Mouse (Mus musculus): ENCODE data around the gene Zfp180. TPM values are rescaled to one million over a fixed set of nuclear protein-coding genes. Genes with fewer than 3 reads are reported as not detected.

The Zfp180 gene
- polyA plus RNA-seq, 1 experiment from 2014 or later, result 20.5 TPM

GRCm38 (mm10) chr7:24142566-24142965 is 60.8 kb downstream of the Zfp180 start:
- Histone ChIP-seq H3K4me1 (replicated peaks; ENCODE audit: control insufficient read depth, insufficient read depth, low read length) (no peaks in the 10 kb centered on the region), H3K4me2 (ENCODE audit: low read length) (no peak overlapping the region), H3K27me3 (replicated peaks; ENCODE audit: control insufficient read depth, insufficient read depth, low read length) (no peaks in the 10 kb centered on the region), H3K9me3 (ENCODE audit: control insufficient read depth, low read length) (no peaks in the 10 kb centered on the region), H3K9ac (ENCODE audit: low read length) (no peak overlapping the region), H3K36me3 (ENCODE audit: control insufficient read depth, insufficient read depth, low read length) (peaks cover 37% of the 10 kb centered on the region), H3K27ac (ENCODE audit: low read depth) (no peak overlapping the region), H3K4me3 (ENCODE audit: low read depth, low read length) (no peak overlapping the region)
- DNase-seq (ENCODE audit: low spot score) (no peak), ATAC-seq (replicated peaks; ENCODE audit: low FRiP score, low TSS enrichment, low read depth) (no peak)
- 92% methylated on average over 6 of the region's 6 CpGs for WGBS

- ATAC-seq (replicated peaks; ENCODE audit: low FRiP score, low TSS enrichment, low read depth), result no peak
- Histone ChIP-seq H3K4me1 (replicated peaks; ENCODE audit: control insufficient read depth, insufficient read depth, low read length) (no peaks in the 10 kb centered on the region), H3K9ac (ENCODE audit: low read length) (no peak overlapping the region), H3K36me3 (ENCODE audit: control insufficient read depth, insufficient read depth, low read length) (no peaks in the 10 kb centered on the region), H3K27me3 (replicated peaks; ENCODE audit: control insufficient read depth, insufficient read depth, low read length) (no peaks in the 10 kb centered on the region), H3K9me3 (ENCODE audit: control insufficient read depth, low read length) (no peaks in the 10 kb centered on the region; the same call in 1 of the 2 replicates), H3K27ac (ENCODE audit: low read depth) (no peak overlapping the region), H3K4me3 (ENCODE audit: low read depth, low read length) (no peak overlapping the region), H3K4me2 (ENCODE audit: low read length) (no peak overlapping the region)
- DNase-seq (ENCODE audit: low spot score), result no peak
- WGBS, result 5% methylated on average over 1 of the region's 1 CpGs
Measured at GRCm38 (mm10) chr7:24153272-24153671, 71.5 kb downstream of the Zfp180 start.

Other genes starting within 250 kb of the Zfp180 start
- gene Vmn1r176, start 244.6 kb upstream of the Zfp180 start, polyA plus RNA-seq (2014; fragmentation: Nextera tagmentation; extraction: Ambion mirVana), result not detected in 2 replicates
- not detected in 2 replicates for gene Vmn1r177, start 215.5 kb upstream of the Zfp180 start, polyA plus RNA-seq (2014; fragmentation: Nextera tagmentation; extraction: Ambion mirVana)
- gene Vmn1r178, start 189.9 kb upstream of the Zfp180 start, polyA plus RNA-seq (2014; fragmentation: Nextera tagmentation; extraction: Ambion mirVana), result not detected in 2 replicates
- not detected in 2 replicates for gene Vmn1r179, start 154.9 kb upstream of the Zfp180 start, polyA plus RNA-seq (2014; fragmentation: Nextera tagmentation; extraction: Ambion mirVana)
- not detected in 2 replicates for gene Vmn1r180, start 131.3 kb upstream of the Zfp180 start, polyA plus RNA-seq (2014; fragmentation: Nextera tagmentation; extraction: Ambion mirVana)
- not detected in 2 replicates for gene Vmn1r181, start 107.3 kb upstream of the Zfp180 start, polyA plus RNA-seq (2014; fragmentation: Nextera tagmentation; extraction: Ambion mirVana)
- gene V1rd19, start 80.2 kb upstream of the Zfp180 start, polyA plus RNA-seq (2014; fragmentation: Nextera tagmentation; extraction: Ambion mirVana), result not detected in 2 replicates
- gene Vmn1r183, start 28.7 kb upstream of the Zfp180 start, polyA plus RNA-seq (2014; fragmentation: Nextera tagmentation; extraction: Ambion mirVana), result 0.07 TPM in 1 of 2 replicates, not detected in the other
- 5.5 and 7.6 TPM in 2 replicates for gene Zfp112, start 30.4 kb downstream of the Zfp180 start, polyA plus RNA-seq (2014; fragmentation: Nextera tagmentation; extraction: Ambion mirVana)
- gene Zfp235, start 52.2 kb downstream of the Zfp180 start, polyA plus RNA-seq (2014; fragmentation: Nextera tagmentation; extraction: Ambion mirVana), result 16.5 and 19.4 TPM in 2 replicates
- gene Zfp114, start 93.1 kb downstream of the Zfp180 start, polyA plus RNA-seq (2014; fragmentation: Nextera tagmentation; extraction: Ambion mirVana), result 5.0 and 6.3 TPM in 2 replicates
- 9.1 and 12.8 TPM in 2 replicates for gene Zfp111, start 129.5 kb downstream of the Zfp180 start, polyA plus RNA-seq (2014; fragmentation: Nextera tagmentation; extraction: Ambion mirVana)
- 4.4 and 5.6 TPM in 2 replicates for gene Zfp109, start 155.6 kb downstream of the Zfp180 start, polyA plus RNA-seq (2014; fragmentation: Nextera tagmentation; extraction: Ambion mirVana)
- gene Zfp108, start 172.9 kb downstream of the Zfp180 start, polyA plus RNA-seq (2014; fragmentation: Nextera tagmentation; extraction: Ambion mirVana), result 3.4 and 3.8 TPM in 2 replicates
- gene Zfp93, start 188.5 kb downstream of the Zfp180 start, polyA plus RNA-seq (2014; fragmentation: Nextera tagmentation; extraction: Ambion mirVana), result 7.4 and 8.1 TPM in 2 replicates
- gene Zfp61, start 219.3 kb downstream of the Zfp180 start, polyA plus RNA-seq (2014; fragmentation: Nextera tagmentation; extraction: Ambion mirVana), result 24.7 and 31.8 TPM in 2 replicates
- gene Zfp94, start 234.7 kb downstream of the Zfp180 start, polyA plus RNA-seq (2014; fragmentation: Nextera tagmentation; extraction: Ambion mirVana), result 9.1 and 12.0 TPM in 2 replicates

Measured in intestine, embryonic 14.5 days (tissue).